Mouse (Mus musculus) midbrain, postnatal 0 days (tissue): Measurements from ENCODE around the gene Ccdc73. TPM values are rescaled to one million over a fixed set of nuclear protein-coding genes. Genes with fewer than 3 reads are reported as not detected.

Experiments used
- ATAC-seq: fragments of 200-750 bp; cut with Nextera tagmentation; 2 replicates; pipeline ENCODE4 v1.8.0; 2017; ENCODE audit warnings: moderate number of reproducible peaks, mild to moderate bottlenecking, moderate TSS enrichment, moderate library complexity; ENCODE audit not compliant: low FRiP score
- DNase-seq: peaks from one replicate; pipeline ENCODE4 v3.0.0-alpha.2; 2015; ENCODE audit warnings: low spot score
- H3K27ac ChIP-seq: fragments of 300-500 bp; sonication (generic); 2 replicates; pipeline ENCODE4 v1.5.1; 2014; ENCODE audit warnings: low read depth, mild to moderate bottlenecking, low read length, mixed read lengths
- H3K27me3 ChIP-seq: fragments of 300-500 bp; sonication (generic); 2 replicates; pipeline ENCODE4 v1.6.1; 2014; ENCODE audit warnings: low read length, control low read depth, mixed read lengths; ENCODE audit not compliant: insufficient read depth
- H3K36me3 ChIP-seq: fragments of 300-500 bp; sonication (generic); 2 replicates; pipeline ENCODE4 v1.6.1; 2014; ENCODE audit warnings: low read length, control low read depth, mixed read lengths; ENCODE audit not compliant: insufficient read depth
- H3K4me1 ChIP-seq: fragments of 300-500 bp; sonication (generic); 2 replicates; pipeline ENCODE4 v1.6.1; 2014; ENCODE audit warnings: mild to moderate bottlenecking, control low read depth, antibody characterized with exemption, low read length, mixed read lengths; ENCODE audit not compliant: insufficient read depth
- H3K4me2 ChIP-seq: fragments of 300-500 bp; sonication (generic); 2 replicates; pipeline ENCODE4 v1.6.1; 2014; ENCODE audit warnings: low read depth, mild to moderate bottlenecking, low read length, mixed read lengths; ENCODE audit not compliant: poor library complexity, severe bottlenecking
- H3K4me3 ChIP-seq: fragments of 300-500 bp; sonication (generic); 2 replicates; pipeline ENCODE4 v1.5.1; 2014; ENCODE audit warnings: low read depth, mild to moderate bottlenecking, low read length, moderate library complexity
- H3K9ac ChIP-seq: fragments of 300-500 bp; sonication (generic); replicated peaks from 2 replicates; pipeline ENCODE4 v1.6.1; 2014; ENCODE audit warnings: mild to moderate bottlenecking, low read length, moderate library complexity, mixed read lengths; ENCODE audit not compliant: poor library complexity, severe bottlenecking
- H3K9me3 ChIP-seq: fragments of 300-500 bp; sonication (generic); 2 replicates; pipeline ENCODE4 v1.6.1; 2016; ENCODE audit warnings: low read length, control low read depth
- CTCF ChIP-seq: IDR thresholded peaks from 2 replicates; pipeline ENCODE4 v1.5.1; 2016; ENCODE audit warnings: antibody characterized with exemption, mild to moderate bottlenecking
- WGBS: fragments of 180-500 bp; shearing (Covaris S2); extraction: QIAGEN DNeasy Blood & Tissue Kit; methylation state at CpG from one replicate; pipeline ENCODE4 v1.1.7; 2014; 5-methylcytosine and 5-hydroxymethylcytosine counted together
- polyA plus RNA-seq: library from polyadenylated mRNA; unstranded; fragments of >200 nt; fragmentation: Nextera tagmentation; extraction: Ambion mirVana; gene quantifications from 2 replicates; pipeline ENCODE4 v1.2.1, GENCODE M21; 2015
- total RNA-seq: library from RNA; depleted of rRNA; stranded (reverse); fragments of >200 nt; gene quantifications from 2 replicates; pipeline ENCODE4 v1.2.3, GENCODE M21; 2014

The Ccdc73 gene
- total and polyA plus RNA-seq, 2 experiments from 2014 or later: 0.71 to 4.5 TPM

DNA sequence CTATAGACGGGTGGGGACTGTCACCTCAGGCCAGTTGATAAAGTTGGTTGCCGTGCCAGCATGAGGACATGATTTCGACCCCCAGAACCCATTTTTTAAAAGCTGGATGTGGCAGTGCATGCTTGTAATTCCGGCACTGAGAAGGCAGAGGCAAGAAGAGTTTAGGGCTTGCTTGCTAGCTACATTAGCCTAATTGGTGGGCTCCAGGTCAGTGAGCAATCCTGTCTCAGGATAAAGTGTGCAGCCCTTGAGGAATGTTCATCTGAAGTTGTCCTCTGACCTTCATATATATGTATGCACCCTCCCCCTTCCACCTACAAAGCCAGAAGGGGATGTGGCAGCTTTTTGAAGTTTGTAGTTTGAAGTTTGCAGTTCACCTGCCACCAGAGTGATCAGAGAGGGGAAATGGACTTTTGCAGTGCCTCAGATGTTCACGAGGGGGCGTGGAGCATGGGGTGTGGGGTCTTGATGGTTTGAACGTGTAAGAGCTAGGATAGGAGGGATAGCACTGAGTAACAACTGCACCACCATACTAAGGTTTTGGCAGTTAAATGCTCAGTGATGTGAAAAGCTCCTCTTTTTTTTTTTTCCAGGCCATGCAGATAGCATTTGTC is 170.5 kb downstream of the Ccdc73 start:
- ATAC-seq (no peak), DNase-seq (no peak)
- TF ChIP-seq CTCF: no peak
- H3K9ac ChIP-seq: no peak overlapping the region
- no peak overlapping the region for H3K4me3 ChIP-seq
- H3K4me2 ChIP-seq: no peak overlapping the region
- H3K36me3 ChIP-seq: no peaks in the 10 kb centered on the region
- H3K27me3 ChIP-seq: no peaks in the 10 kb centered on the region
- 82% methylated on average over 7 of the region's 7 CpGs for WGBS
- H3K27ac ChIP-seq: no peak overlapping the region
- no peaks in the 10 kb centered on the region for H3K4me1 ChIP-seq
- H3K9me3 ChIP-seq: no peaks in the 10 kb centered on the region

DNA sequence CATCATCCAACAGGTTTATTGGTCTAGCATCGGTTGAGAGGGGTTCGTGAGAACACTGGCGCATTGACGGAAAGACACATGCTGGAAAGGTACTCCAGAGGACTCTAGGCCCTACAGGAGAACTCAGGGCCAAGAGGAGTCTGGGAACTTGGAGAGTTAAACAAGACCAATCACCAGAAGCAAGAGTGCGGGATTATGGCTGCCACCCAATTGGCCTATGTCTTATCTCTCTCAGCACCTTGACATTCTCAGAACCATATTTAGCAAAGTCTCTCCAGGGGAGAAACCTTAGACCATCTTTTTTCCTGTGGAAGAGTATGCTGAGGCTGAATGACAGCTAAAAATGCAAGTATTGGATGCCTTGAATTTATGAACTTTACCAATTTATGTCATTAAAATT is 171.3 kb downstream of the Ccdc73 start:
- no peaks in the 10 kb centered on the region for H3K9me3 ChIP-seq
- H3K9ac ChIP-seq: no peak overlapping the region
- DNase-seq (no peak), ATAC-seq (no peak)
- no peak overlapping the region for H3K4me3 ChIP-seq
- no peaks in the 10 kb centered on the region for H3K27me3 ChIP-seq
- no peak overlapping the region for H3K4me2 ChIP-seq
- 97% methylated on average over 5 of the region's 5 CpGs for WGBS
- no peaks in the 10 kb centered on the region for H3K4me1 ChIP-seq
- TF ChIP-seq CTCF: no peak
- no peaks in the 10 kb centered on the region for H3K36me3 ChIP-seq
- no peak overlapping the region for H3K27ac ChIP-seq

DNA sequence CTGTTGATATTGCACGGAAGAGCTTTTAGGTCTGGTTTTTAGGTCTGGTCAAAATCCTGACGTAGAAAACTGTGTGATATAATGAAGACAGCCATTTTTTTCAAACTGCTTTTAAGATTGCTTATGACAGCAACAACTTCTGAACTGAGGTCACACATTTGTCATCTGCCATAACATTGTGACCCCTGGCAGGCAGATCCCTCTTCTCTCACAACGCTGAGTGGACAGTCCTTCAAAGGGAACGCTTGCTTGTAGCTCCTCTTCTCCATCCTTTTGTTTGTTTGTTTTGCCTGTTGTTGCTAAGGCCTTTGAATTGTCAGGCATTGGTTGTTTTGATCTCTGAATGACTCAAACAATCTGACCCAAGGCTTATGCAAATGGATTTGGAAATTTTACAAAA is 173.3 kb downstream of the Ccdc73 start:
- 72% methylated on average over 4 of the region's 4 CpGs for WGBS
- no peak overlapping the region for H3K9ac ChIP-seq
- no peaks in the 10 kb centered on the region for H3K4me1 ChIP-seq
- H3K4me3 ChIP-seq: no peak overlapping the region
- no peaks in the 10 kb centered on the region for H3K36me3 ChIP-seq
- no peaks in the 10 kb centered on the region for H3K9me3 ChIP-seq
- H3K27ac ChIP-seq: no peak overlapping the region
- no peak overlapping the region for H3K4me2 ChIP-seq
- DNase-seq: no peak
- no peak for ATAC-seq
- H3K27me3 ChIP-seq: no peaks in the 10 kb centered on the region
- TF ChIP-seq CTCF: no peak

DNA sequence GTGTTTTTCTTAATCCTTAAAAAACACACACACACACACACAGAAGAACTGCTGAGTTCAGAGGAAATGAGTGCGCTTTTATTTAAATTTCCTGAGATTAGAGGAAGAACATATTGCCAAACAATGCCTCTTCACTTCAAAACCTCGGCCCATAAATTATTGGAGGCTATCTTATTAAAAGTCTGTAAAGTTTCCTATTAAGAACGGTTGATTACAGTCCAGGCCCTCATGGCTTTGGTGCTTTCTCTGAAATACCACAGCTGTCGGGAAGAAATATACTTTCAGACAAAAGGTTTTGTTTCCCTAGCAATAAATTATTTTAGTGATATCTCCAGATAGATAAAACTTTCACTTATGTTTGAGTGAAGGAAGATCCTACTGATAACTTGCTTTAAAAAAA is 175.5 kb downstream of the Ccdc73 start:
- Histone ChIP-seq H3K9ac (no peak overlapping the region), H3K4me2 (no peak overlapping the region), H3K4me3 (no peak overlapping the region), H3K4me1 (no peaks in the 10 kb centered on the region), H3K27ac (no peak overlapping the region), H3K27me3 (no peaks in the 10 kb centered on the region), H3K9me3 (no peaks in the 10 kb centered on the region), H3K36me3 (no peaks in the 10 kb centered on the region)
- DNase-seq (no peak), ATAC-seq (no peak)
- WGBS: 80% methylated on average over 4 of the region's 4 CpGs
- TF ChIP-seq CTCF: no peak

DNA sequence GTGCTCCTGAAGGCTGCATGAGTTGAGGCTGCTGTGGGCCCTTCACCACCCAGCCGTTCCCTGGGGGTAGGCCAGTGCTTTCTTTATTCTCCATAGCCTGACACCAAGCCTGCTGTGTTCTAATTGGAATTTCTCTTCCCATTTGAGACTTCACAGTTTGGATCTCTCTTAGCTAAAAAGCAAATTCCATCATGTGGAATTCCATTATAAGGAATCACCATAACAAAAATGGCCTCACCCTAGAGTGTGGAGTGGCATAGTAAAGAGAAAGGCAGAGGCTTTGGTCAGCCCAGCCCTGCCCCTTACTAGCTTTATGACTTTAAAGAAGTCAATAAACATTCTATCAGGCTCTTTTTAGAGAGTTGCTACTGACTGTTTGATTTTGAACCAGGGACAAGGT is 180.7 kb downstream of the Ccdc73 start:
- TF ChIP-seq CTCF: no peak
- H3K9me3 ChIP-seq: no peaks in the 10 kb centered on the region
- no peaks in the 10 kb centered on the region for H3K36me3 ChIP-seq
- H3K27me3 ChIP-seq: no peaks in the 10 kb centered on the region
- no peak overlapping the region for H3K4me3 ChIP-seq
- no peaks in the 10 kb centered on the region for H3K4me1 ChIP-seq
- no peak overlapping the region for H3K27ac ChIP-seq
- H3K4me2 ChIP-seq: no peak overlapping the region
- no peak for ATAC-seq
- no peak for DNase-seq
- 32% methylated on average over 1 of the region's 1 CpGs for WGBS
- no peak overlapping the region for H3K9ac ChIP-seq

DNA sequence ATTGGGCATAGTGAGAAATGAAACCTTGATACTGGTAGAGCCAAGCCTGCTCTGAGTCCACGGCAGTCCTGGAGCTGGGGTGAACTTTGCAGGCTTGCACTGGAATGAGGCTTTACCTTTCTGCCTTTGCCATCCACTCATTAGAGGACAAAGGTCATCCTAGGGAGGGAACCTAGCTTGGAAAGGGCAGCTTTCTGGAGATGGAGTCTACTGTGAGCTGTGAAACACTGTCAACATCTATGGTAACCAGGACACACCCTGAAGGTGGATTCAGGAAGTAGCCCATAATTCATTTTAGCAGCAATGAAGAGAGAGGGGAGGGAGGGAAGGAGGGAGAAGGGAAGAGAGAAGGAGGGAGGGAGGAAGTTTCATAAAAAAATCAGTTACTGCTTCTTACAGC is 187.9 kb downstream of the Ccdc73 start:
- H3K4me3 ChIP-seq: no peak overlapping the region
- 90% methylated on average over 1 of the region's 1 CpGs for WGBS
- DNase-seq (no peak), ATAC-seq (no peak)
- no peaks in the 10 kb centered on the region for H3K4me1 ChIP-seq
- H3K36me3 ChIP-seq: no peaks in the 10 kb centered on the region
- H3K9ac ChIP-seq: no peak overlapping the region
- no peak overlapping the region for H3K4me2 ChIP-seq
- no peak for TF ChIP-seq CTCF
- H3K9me3 ChIP-seq: no peaks in the 10 kb centered on the region
- no peaks in the 10 kb centered on the region for H3K27me3 ChIP-seq
- H3K27ac ChIP-seq: no peak overlapping the region
